Mouse (Mus musculus) 3T3-L1 (cell line): ENCODE data around the gene Cyb5d1.
A peak's percentile ranks its signal among the peaks of the same experiment; 100 is the strongest.

Experiments used
- DNase-seq: peaks from one replicate; pipeline ENCODE4 v3.0.0-alpha.2; 2015; ENCODE audit warnings: low read depth, low spot score

The Cyb5d1 gene

DNA sequence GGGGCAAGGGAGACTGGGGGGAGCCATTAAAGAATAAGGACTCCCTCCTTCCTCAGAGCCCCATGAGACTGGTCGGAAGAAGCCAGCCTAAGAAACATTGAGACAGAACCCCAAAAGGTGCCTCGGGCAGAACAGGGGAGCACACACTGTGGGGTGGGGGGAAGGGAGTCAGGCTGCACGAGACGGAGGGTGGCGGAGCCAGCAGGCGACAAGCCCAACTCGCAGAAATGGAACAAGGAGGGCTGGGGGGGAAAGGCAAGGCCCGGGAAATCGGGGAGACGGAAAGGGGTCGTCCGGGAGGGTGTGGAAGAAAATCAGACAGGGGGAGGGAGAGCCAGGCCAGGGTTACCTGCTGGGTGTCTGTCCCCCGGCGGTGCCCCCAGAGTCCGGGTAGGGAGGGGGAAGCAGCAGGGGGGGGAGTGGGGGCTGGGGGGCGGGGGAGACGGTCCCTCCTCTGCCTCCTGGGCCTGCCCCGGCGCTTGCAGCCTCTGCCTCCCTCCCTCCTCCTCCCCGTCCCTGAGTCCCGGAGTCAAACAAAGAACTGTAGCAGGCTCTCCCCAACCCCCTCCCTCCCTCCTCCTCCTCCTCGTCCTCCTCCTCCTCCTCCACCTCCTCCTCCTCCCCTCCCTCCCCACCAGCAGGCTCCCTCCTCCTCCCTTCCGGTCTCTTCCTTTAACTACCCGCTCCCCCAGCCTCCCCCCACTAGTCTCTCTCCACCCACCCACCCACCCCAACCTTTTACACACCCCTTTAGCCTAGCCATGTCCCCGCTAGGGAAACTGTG, 20.4 kb upstream of the Cyb5d1 start:
- DNase-seq: peak; percentile 71

- DNase-seq: peak; percentile 69
Measured at GRCm38 (mm10) chr11:69415327-69415667, 19.9 kb upstream of the Cyb5d1 start.

DNA sequence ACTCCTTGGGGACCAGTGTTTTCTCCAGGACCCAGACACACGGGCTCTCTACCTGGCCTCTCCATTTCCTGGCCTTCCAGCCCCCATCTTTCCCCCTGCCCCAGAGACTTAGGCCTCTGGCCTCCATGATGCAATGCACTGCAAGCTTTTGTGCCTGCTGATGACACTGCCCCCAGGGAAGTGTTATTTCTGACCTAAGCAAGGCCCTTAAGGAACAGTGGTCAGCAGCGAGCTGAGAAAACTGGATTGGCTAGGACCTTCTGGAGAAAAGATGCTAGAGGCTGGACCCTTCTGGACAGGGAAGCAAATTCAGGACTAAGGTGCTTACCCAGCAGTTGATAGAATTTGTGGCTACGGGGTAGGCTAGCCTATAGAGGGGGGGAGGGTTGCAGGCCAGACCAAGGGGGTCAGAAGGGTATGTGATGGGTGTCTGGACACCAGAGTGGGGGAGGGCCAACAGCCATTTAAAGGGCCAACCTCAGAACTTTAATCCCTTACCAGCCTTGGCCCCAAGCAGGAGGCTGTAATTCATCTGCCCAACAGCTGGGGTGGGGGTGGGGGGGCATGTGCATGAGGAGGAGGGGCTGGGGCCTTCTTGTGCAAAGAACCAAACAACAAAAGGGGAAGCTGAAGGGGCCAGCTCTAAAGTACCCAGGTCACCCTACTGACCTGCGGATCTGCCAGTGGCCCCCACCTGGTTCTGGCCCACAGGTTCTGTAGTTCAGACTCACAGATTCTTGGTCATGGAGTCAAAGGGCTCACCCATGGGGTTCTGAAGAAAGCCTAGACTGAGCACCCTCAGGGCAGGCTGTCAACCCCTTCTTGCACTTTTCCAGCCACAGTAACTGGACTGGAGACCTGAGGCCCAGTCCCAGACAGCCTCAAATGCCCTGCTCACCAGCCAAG, 19.2 kb upstream of the Cyb5d1 start:
- DNase-seq: peak; percentile 79

GRCm38 (mm10) chr11:69413221-69414181, 18.1 kb upstream of the Cyb5d1 start, which contains the start of gene Kdm6b:
Kdm6b (minus strand) TSS chr11:69413675.
- peak; percentile 55 for DNase-seq

DNA sequence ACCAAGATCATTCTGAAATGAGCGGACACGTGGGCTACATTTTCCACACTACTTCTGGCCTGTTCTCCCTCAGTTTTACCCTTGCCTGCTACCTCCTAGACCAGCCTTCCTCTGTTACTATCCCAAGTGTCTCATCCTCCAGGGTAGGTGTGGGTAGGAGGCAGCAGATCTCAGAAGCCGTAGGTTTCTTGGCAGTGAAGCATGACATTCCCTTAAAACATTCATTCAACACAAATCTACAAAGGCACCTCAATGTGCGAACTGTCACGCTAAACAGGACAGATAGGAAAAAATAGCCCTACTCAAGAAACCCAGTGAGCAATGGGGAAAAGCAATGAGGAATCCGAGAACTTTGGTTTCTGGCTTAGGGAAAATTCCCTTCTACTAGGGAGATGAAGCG, 17.1 kb upstream of the Cyb5d1 start:
- peak; percentile 9 for DNase-seq

- DNase-seq: peak; percentile 79
Measured at GRCm38 (mm10) chr11:69411538-69412203, 16.2 kb upstream of the Cyb5d1 start.

DNA sequence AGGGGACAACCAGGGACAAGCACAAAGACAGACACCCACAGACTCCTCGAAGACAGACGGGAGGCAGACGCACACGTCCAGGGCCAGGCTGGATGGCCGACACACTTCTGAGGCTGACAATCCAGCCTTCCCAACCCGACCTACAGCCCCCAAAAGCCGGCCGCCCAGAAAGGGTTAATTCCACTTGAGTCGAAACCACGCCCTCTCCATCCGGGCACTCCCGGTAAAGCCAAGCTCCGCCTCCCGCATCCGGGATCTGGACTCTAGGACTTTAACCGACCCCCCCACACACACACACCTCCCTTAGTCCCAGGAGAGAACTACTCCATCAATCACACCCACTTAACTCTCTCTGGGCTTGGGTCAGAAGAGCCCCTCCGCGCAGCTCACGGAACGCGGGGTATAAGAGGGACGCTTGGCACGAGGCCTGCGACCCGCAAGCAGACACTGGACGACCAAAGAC, 15.7 kb upstream of the Cyb5d1 start:
- peak; percentile 97 for DNase-seq

DNA sequence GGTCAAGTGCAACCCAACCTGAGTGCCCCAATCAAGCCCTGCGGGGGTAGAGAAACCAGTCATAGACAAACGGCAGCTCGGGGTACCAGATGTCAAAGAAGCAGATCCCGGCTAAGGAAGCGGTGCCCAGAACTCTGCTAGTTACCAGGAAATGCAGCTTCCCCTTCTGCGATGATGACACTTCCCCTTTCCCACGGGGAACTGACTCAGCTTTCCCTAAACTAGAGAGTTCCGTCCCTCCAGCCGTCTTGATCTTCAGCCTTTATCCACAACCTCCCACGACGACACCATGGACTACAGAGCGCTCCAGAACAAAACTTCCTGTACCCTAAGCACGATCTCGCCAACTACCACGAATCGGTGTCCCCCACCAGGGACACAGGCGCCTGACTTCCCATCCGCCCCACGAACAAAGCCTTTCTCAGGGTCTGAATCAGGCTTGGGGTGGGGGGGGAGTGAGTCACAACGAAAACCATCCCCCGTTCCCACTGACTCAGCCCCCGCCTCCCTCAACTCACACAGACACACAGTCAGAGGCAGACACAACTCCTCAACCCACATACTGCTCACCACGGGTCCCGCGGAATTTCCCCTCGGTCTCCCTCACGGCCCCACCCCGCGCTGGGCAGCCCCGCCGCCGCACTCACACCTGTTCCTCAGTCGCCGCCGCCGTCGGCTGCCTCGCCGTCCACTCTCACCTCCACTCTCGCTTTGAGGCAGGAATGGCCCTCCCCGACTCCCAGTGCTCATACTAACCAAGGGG, 15.1 kb upstream of the Cyb5d1 start:
- DNase-seq: peak; percentile 84

DNA sequence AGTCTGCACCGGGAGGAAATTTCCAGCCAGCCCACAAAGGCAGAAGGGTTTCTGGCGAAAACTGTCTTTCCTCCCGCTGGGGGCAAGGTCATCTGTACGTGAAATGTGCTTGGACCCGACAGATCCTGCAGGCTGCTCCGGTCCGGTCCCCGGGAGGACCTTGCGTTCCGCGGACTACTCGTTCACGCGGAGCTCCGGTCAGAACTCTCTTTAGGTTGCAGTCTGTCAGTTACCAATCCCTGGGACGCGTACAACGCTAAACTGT, 14.5 kb upstream of the Cyb5d1 start:
- DNase-seq: no peak

GRCm38 (mm10) chr11:69409378-69410044, 14.1 kb upstream of the Cyb5d1 start:
- DNase-seq: peak; percentile 83

GRCm38 (mm10) chr11:69408541-69409377, 13.3 kb upstream of the Cyb5d1 start:
- peak; percentile 97 for DNase-seq

- DNase-seq: no peak
Measured at GRCm38 (mm10) chr11:69407724-69408004, 12.2 kb upstream of the Cyb5d1 start.

- no peak for DNase-seq
Measured at GRCm38 (mm10) chr11:69406867-69407723, 11.7 kb upstream of the Cyb5d1 start.

GRCm38 (mm10) chr11:69406282-69406681, 10.9 kb upstream of the Cyb5d1 start:
- DNase-seq: no peak

DNA sequence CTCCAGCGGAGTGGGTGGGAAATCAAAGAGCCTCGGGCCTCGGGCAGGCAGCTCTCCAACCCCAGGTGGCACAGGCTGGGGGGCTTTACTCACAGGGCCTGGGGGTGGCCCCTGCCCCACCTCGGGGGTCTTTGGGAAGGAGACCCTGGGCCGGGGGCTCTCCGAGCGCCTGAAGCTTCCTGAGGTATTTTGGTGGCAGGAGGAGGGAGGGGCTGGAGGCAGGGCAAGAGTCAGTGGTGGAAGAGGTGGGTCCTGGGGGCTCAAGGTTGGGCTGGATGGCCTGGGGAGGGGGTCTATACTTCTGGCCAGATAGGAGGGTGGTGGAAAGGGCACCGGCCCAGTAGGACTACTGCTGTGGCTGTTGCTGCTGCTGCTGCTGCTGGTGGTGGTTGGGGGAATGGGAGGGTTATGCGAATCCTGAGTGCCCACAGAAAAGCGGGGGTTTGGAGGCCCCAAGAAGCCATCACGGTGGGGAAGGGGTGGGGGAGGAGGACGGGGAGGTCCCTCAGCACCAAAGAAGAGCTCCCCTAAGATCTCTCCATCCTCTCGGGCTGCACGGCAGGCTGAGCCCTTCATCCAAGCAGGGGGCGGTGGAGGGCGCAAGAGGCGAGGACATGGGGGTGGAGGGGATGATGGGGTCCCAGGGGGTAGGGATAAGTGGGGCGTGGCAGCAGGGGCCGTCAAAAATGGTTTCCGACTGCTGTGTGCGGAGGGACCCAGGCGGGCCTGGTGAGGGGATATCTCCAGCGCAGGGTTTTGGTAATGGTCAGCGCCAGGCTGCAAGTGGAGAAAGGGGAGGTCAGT, 10.2 kb upstream of the Cyb5d1 start:
- no peak for DNase-seq

- no peak for DNase-seq
Measured at GRCm38 (mm10) chr11:69404595-69405396, 9.4 kb upstream of the Cyb5d1 start.
